Mouse (Mus musculus) lung, embryonic 16.5 days (tissue): ENCODE data around the gene Dtd1. TPM values are rescaled to one million over a fixed set of nuclear protein-coding genes. Genes with fewer than 3 reads are reported as not detected.

Source experiments
- microRNA-seq: library from miRNA; unstranded; fragments of <30 nt; microRNA quantifications from one replicate; pipeline ENCODE4, GENCODE M21; 2016
- polyA plus RNA-seq: library from polyadenylated mRNA; unstranded; fragments of >200 nt; fragmentation: Nextera tagmentation; extraction: Ambion mirVana; gene quantifications from 2 replicates; pipeline ENCODE4 v1.2.1, GENCODE M21; 2015

The Dtd1 gene
- polyA plus RNA-seq, 1 experiment from 2014 or later: 38.1 TPM

Small RNA genes lying within 50 kb of the gene (microRNA-seq; reads per million reads assigned to microRNA genes)
- gene Gm24823: not detected

Other genes starting within 250 kb of the Dtd1 start
- gene Kat14, start 230.9 kb upstream of the Dtd1 start, polyA plus RNA-seq: 36.4 and 36.9 TPM in 2 replicates
- gene Pet117, start 230.9 kb upstream of the Dtd1 start, polyA plus RNA-seq: 2.4 and 4.1 TPM in 2 replicates
- gene Dzank1, start 72.5 kb upstream of the Dtd1 start, polyA plus RNA-seq: 1.3 and 2.1 TPM in 2 replicates
- gene Polr3f, start 72.2 kb upstream of the Dtd1 start, polyA plus RNA-seq: 25.1 and 25.3 TPM in 2 replicates
- gene Rbbp9, start 49.0 kb upstream of the Dtd1 start, polyA plus RNA-seq: 65.3 and 65.6 TPM in 2 replicates
- gene Sec23b, start 43.7 kb upstream of the Dtd1 start, polyA plus RNA-seq: 96.7 and 102 TPM in 2 replicates
- gene Smim26, start 5.8 kb upstream of the Dtd1 start, polyA plus RNA-seq: 32.4 and 33.8 TPM in 2 replicates
- gene Scp2d1, start 223.8 kb downstream of the Dtd1 start, polyA plus RNA-seq: not detected in 2 replicates